Mouse (Mus musculus) embryonic fibroblast, embryonic 13.5 days (primary cell): ENCODE data around the gene Ccne1.

Experiments used
- CTCF ChIP-seq: IDR thresholded peaks from 2 replicates; pipeline ENCODE4 v1.5.1; 2011; ENCODE audit warnings: mild to moderate bottlenecking, control low read depth, low read length, moderate library complexity, borderline replicate concordance; ENCODE audit not compliant: insufficient read depth
- POLR2A ChIP-seq: IDR thresholded peaks from 2 replicates; pipeline ENCODE4 v1.6.1; 2011; ENCODE audit warnings: low read depth, mild to moderate bottlenecking, control low read depth, low read length, moderate library complexity

DNA sequence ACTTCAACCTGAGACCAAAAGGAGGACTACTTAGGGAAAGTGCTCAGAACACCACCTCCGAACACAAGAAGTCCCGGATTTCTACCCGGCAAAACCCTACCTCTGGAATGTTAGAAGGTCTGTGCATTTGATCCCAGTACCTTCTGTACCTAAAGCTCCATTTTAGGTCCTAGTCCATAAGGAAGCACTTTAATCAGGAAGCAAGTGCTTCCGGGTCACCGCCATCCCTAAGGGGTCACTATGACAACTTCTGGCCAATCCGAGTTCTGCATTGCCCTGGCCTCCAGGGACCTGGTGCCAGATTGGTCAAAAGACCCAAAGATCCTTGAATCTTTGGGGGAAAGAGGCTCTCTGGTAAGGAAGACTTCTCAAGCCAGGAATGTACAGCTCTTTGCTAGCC lies 31.8 kb downstream of the Ccne1 start:
- TF ChIP-seq POLR2A (no peak), CTCF (no peak)
